Mouse (Mus musculus) liver, embryonic 14.5 days (tissue): ENCODE data around the gene Prox2.

Source experiments
- CTCF ChIP-seq: IDR thresholded peaks from 2 replicates; pipeline ENCODE4 v1.5.1; 2016; ENCODE audit warnings: antibody characterized with exemption, low read depth, control low read depth
- EP300 ChIP-seq: IDR thresholded peaks from 2 replicates; pipeline ENCODE4 v1.6.1; 2016; ENCODE audit warnings: antibody characterized with exemption, low read depth

- TF ChIP-seq CTCF (no peak), EP300 (no peak)
Measured at GRCm38 (mm10) chr12:85106292-85106691, 4.3 kb downstream of the Prox2 start.
